In genomic region chr11:94548041-94548784, GRCm38 (mm10) we compare ENCODE assay signal across 8 mouse cellular contexts. TPM values are rescaled to one million over a fixed set of nuclear protein-coding genes. Genes with fewer than 3 reads are reported as not detected.
A peak's percentile ranks its signal among the peaks of the same experiment; 100 is the strongest.
DNase-seq lines count a peak whose midpoint lies in the region; ATAC-seq and TF ChIP-seq lines count a peak whose summit lies in the region.

No protein-coding gene starts in this region.

- peak overlapping the region; percentile 83 for H3K27ac ChIP-seq in spleen, adult 2 months (ENCODE audit: insufficient read depth, low read length)
- peak overlapping the region; percentile 81; the same call in 1 of the 2 replicates for H3K27ac ChIP-seq in liver, postnatal 0 days (ENCODE audit: low read depth)
- no peak overlapping the region for H3K27ac ChIP-seq in neural tube, embryonic 12.5 days

- no peaks in the 10 kb centered on the region for H3K27me3 ChIP-seq in spleen, adult 2 months (ENCODE audit: control insufficient read depth, insufficient read depth, low read length)
- no peaks in the 10 kb centered on the region for H3K27me3 ChIP-seq in liver, postnatal 0 days (ENCODE audit: insufficient read depth, low read length)
- no peaks in the 10 kb centered on the region for H3K27me3 ChIP-seq in neural tube, embryonic 12.5 days (replicated peaks)

- peak; percentile 7 to 12 for DNase-seq in spleen, adult 2 months (ENCODE audit: low read depth in 1 of 2, low spot score in 2 of 2)
- DNase-seq in spleen, adult 12 weeks (ENCODE audit: low spot score): no peak
- DNase-seq in cerebellum, postnatal 14 days: peak; percentile 72 to 82
- peak; percentile 44 to 51 for DNase-seq in kidney, adult 8-10 months
- peak; percentile 48 for DNase-seq in liver, postnatal 0 days
- peak; percentile 23 for DNase-seq in thymus, postnatal 25 days

- peaks cover 6% of the 10 kb centered on the region; the same call in 1 of the 2 replicates for H3K4me1 ChIP-seq in spleen, adult 2 months (ENCODE audit: control insufficient read depth, insufficient read depth, insufficient read length)
- peaks cover 10% of the 10 kb centered on the region for H3K4me1 ChIP-seq in liver, postnatal 0 days (ENCODE audit: insufficient read depth)
- H3K4me1 ChIP-seq in neural tube, embryonic 12.5 days: peaks cover 11% of the 10 kb centered on the region

- TF ChIP-seq CTCF in spleen, adult 2 months (IDR thresholded peaks at IDR 0.05; ENCODE audit: extremely low read depth, insufficient read depth, insufficient read length, insufficient replicate concordance): no peak
- TF ChIP-seq CTCF in liver, postnatal 0 days (IDR thresholded peaks at IDR 0.05; ENCODE audit: low read depth): no peak

- H3K36me3 ChIP-seq in spleen, adult 2 months (ENCODE audit: control insufficient read depth, insufficient read depth, low read length): no peaks in the 10 kb centered on the region
- no peaks in the 10 kb centered on the region for H3K36me3 ChIP-seq in liver, postnatal 0 days (replicated peaks; ENCODE audit: insufficient read depth, low read length)
- H3K36me3 ChIP-seq in neural tube, embryonic 12.5 days: no peaks in the 10 kb centered on the region

- H3K4me3 ChIP-seq in spleen, adult 2 months (ENCODE audit: extremely low read depth, insufficient read depth, insufficient read length): peak overlapping the region; percentile 68
- H3K4me3 ChIP-seq in liver, postnatal 0 days (ENCODE audit: low read depth, low read length): peak overlapping the region; percentile 65
- H3K4me3 ChIP-seq in neural tube, embryonic 12.5 days: peak overlapping the region; percentile 52

- H3K9me3 ChIP-seq in liver, postnatal 0 days (ENCODE audit: low read length): no peaks in the 10 kb centered on the region
- H3K9me3 ChIP-seq in neural tube, embryonic 12.5 days: no peaks in the 10 kb centered on the region

- TF ChIP-seq POLR2A in spleen, adult 2 months (IDR thresholded peaks at IDR 0.05; ENCODE audit: low read depth, low read length): no peak

- WGBS in spleen, adult 2 months: 4% methylated on average over 24 of the region's 24 CpGs
- 7% methylated on average over 24 of the region's 24 CpGs for whole genome bisulfite sequencing in liver, postnatal 0 days (ENCODE audit: insufficient replicate concordance)
- WGBS in neural tube, embryonic 12.5 days: 11% methylated on average over 24 of the region's 24 CpGs

- no peak for TF ChIP-seq EP300 in liver, postnatal 0 days (IDR thresholded peaks at IDR 0.05; ENCODE audit: low read depth)

- peak; percentile 28 for ATAC-seq in granulocyte monocyte progenitor cell, adult 5-6 weeks (replicated peaks; ENCODE audit: poor library complexity, severe bottlenecking)
- ATAC-seq in liver, postnatal 0 days: peak; percentile 40
- ATAC-seq in neural tube, embryonic 12.5 days (ENCODE audit: low FRiP score, low read depth): peak; percentile 45; the same call in 1 of the 2 replicates

- peak overlapping the region; percentile 69 for H3K9ac ChIP-seq in liver, postnatal 0 days (replicated peaks)
- H3K9ac ChIP-seq in neural tube, embryonic 12.5 days: peak overlapping the region; percentile 58

- H3K4me2 ChIP-seq in liver, postnatal 0 days (ENCODE audit: low read depth, low read length): peak overlapping the region; percentile 88
- H3K4me2 ChIP-seq in neural tube, embryonic 12.5 days (replicated peaks): peak overlapping the region; percentile 81

RNA-seq across cellular contexts. Expression of gene Rsad1, which starts 0.8 kb away (rescaled TPM):
- 5.7 and 7.1 TPM in 2 replicates for polyA plus RNA-seq in spleen, adult 2 months (2012; rRNA removed)
- total RNA-seq in granulocyte monocyte progenitor cell, adult 5-6 weeks (2014; fragmentation: Nextera tagmentation): 6.2 and 8.7 TPM in 2 replicates
- total RNA-seq in granulocyte monocyte progenitor cell, adult 5-6 weeks (2017): 4.4 and 5.7 TPM in 2 replicates
- 1.7 and 1.9 TPM in 2 replicates for polyA plus RNA-seq in liver, postnatal 0 days (2015; fragmentation: Nextera tagmentation; extraction: Ambion mirVana)
- 3.8 and 4.1 TPM in 2 replicates for polyA plus RNA-seq in neural tube, embryonic 12.5 days (2016; fragmentation: Nextera tagmentation; extraction: Ambion mirVana)

RNA-seq across cellular contexts. Expression of gene Chad, which starts 16.6 kb away (rescaled TPM):
- 0.11 and 0.20 TPM in 2 replicates for polyA plus RNA-seq in spleen, adult 2 months (2012; rRNA removed)
- total RNA-seq in granulocyte monocyte progenitor cell, adult 5-6 weeks (2014; fragmentation: Nextera tagmentation): not detected in 2 replicates
- total RNA-seq in granulocyte monocyte progenitor cell, adult 5-6 weeks (2017): not detected in 2 replicates
- 0.14 TPM in 2 replicates for polyA plus RNA-seq in liver, postnatal 0 days (2015; fragmentation: Nextera tagmentation; extraction: Ambion mirVana)
- 1.3 and 1.5 TPM in 2 replicates for polyA plus RNA-seq in neural tube, embryonic 12.5 days (2016; fragmentation: Nextera tagmentation; extraction: Ambion mirVana)

RNA-seq across cellular contexts. Expression of gene Mycbpap, which starts 26.7 kb away (rescaled TPM):
- 0.06 and 0.11 TPM in 2 replicates for polyA plus RNA-seq in spleen, adult 2 months (2012; rRNA removed)
- 1.1 and 5.4 TPM in 2 replicates for total RNA-seq in granulocyte monocyte progenitor cell, adult 5-6 weeks (2014; fragmentation: Nextera tagmentation)
- total RNA-seq in granulocyte monocyte progenitor cell, adult 5-6 weeks (2017): 0.13 TPM in 1 of 2 replicates, not detected in the other
- polyA plus RNA-seq in liver, postnatal 0 days (2015; fragmentation: Nextera tagmentation; extraction: Ambion mirVana): 0.13 TPM in 1 of 2 replicates, not detected in the other
- polyA plus RNA-seq in neural tube, embryonic 12.5 days (2016; fragmentation: Nextera tagmentation; extraction: Ambion mirVana): 1.8 and 2.5 TPM in 2 replicates

RNA-seq across cellular contexts. Expression of gene Epn3, which starts 48.4 kb away (rescaled TPM):
- 0.23 and 0.39 TPM in 2 replicates for polyA plus RNA-seq in spleen, adult 2 months (2012; rRNA removed)
- total RNA-seq in granulocyte monocyte progenitor cell, adult 5-6 weeks (2014; fragmentation: Nextera tagmentation): not detected in 2 replicates
- not detected in 2 replicates for total RNA-seq in granulocyte monocyte progenitor cell, adult 5-6 weeks (2017)
- 0.21 and 0.22 TPM in 2 replicates for polyA plus RNA-seq in liver, postnatal 0 days (2015; fragmentation: Nextera tagmentation; extraction: Ambion mirVana)
- 0.43 and 0.62 TPM in 2 replicates for polyA plus RNA-seq in neural tube, embryonic 12.5 days (2016; fragmentation: Nextera tagmentation; extraction: Ambion mirVana)

RNA-seq across cellular contexts. Expression of gene Acsf2, which starts 53.5 kb away (rescaled TPM):
- 33.6 and 37.1 TPM in 2 replicates for polyA plus RNA-seq in spleen, adult 2 months (2012; rRNA removed)
- total RNA-seq in granulocyte monocyte progenitor cell, adult 5-6 weeks (2014; fragmentation: Nextera tagmentation): 12.9 and 18.9 TPM in 2 replicates
- 2.1 and 2.5 TPM in 2 replicates for total RNA-seq in granulocyte monocyte progenitor cell, adult 5-6 weeks (2017)
- 4.2 and 4.4 TPM in 2 replicates for polyA plus RNA-seq in liver, postnatal 0 days (2015; fragmentation: Nextera tagmentation; extraction: Ambion mirVana)
- 2.6 and 3.7 TPM in 2 replicates for polyA plus RNA-seq in neural tube, embryonic 12.5 days (2016; fragmentation: Nextera tagmentation; extraction: Ambion mirVana)
